Mouse (Mus musculus): ENCODE data around the gene Ccdc51. TPM values are rescaled to one million over a fixed set of nuclear protein-coding genes. Genes with fewer than 3 reads are reported as not detected.
"Not testable (repeated sequence)": the region's sequence is repeated elsewhere in the genome, so short reads cannot be mapped to it uniquely, and the experiment has no call there.

Ccdc51 gene
- total RNA-seq, 2 experiments from 2014 or later: 15.7 to 19.4 TPM

GRCm38 (mm10) chr9:109123266-109123665, 41.0 kb downstream of the Ccdc51 start:
- no peak for DNase-seq

GRCm38 (mm10) chr9:109124164-109124563, 41.9 kb downstream of the Ccdc51 start:
- DNase-seq: no peak

- no peak for DNase-seq
Observed at GRCm38 (mm10) chr9:109125043-109125442, 42.8 kb downstream of the Ccdc51 start.

GRCm38 (mm10) chr9:109125481-109125880, 43.2 kb downstream of the Ccdc51 start:
- no peak for DNase-seq

GRCm38 (mm10) chr9:109127076-109127475, 44.8 kb downstream of the Ccdc51 start:
- no peak for DNase-seq

GRCm38 (mm10) chr9:109128211-109128610, 45.9 kb downstream of the Ccdc51 start:
- peak; percentile 72 for DNase-seq

GRCm38 (mm10) chr9:109130076-109130475, 47.8 kb downstream of the Ccdc51 start:
- no peak for DNase-seq

- not testable (repeated sequence) for DNase-seq
Observed at GRCm38 (mm10) chr9:109140414-109140813, 58.1 kb downstream of the Ccdc51 start.

Other genes with a start within 250 kb of the Ccdc51 start
- 10 to 100 TPM in 1 of 2 experiments, 1 to 10 TPM in 1; 9.8 to 13.8 TPM for gene Slc26a6, start 229.2 kb upstream of the Ccdc51 start, total RNA-seq (2021)
- not detected for gene Tmem89, start 167.9 kb upstream of the Ccdc51 start, total RNA-seq (2021)
- gene Uqcrc1, start 145.9 kb upstream of the Ccdc51 start, total RNA-seq (2021): 1,000 to 10,000 TPM; 1,423 to 1,562 TPM
- gene Col7a1, start 128.9 kb upstream of the Ccdc51 start, total RNA-seq (2021): 1 to 10 TPM; 3.7 TPM
- under 1 TPM; 0.33 to 0.39 TPM for gene Ucn2, start 96.5 kb upstream of the Ccdc51 start, total RNA-seq (2021)
- 1 to 10 TPM; 3.2 to 8.1 TPM for gene Pfkfb4, start 90.7 kb upstream of the Ccdc51 start, total RNA-seq (2021)
- gene Shisa5, start 43.9 kb upstream of the Ccdc51 start, total RNA-seq (2021): 100 to 1,000 TPM; 107 to 113 TPM
- 10 to 100 TPM; 14.0 to 15.9 TPM for gene Trex1, start 22.8 kb upstream of the Ccdc51 start, total RNA-seq (2021)
- gene Atrip, start 8.4 kb upstream of the Ccdc51 start, total RNA-seq (2021): 10 to 100 TPM; 13.8 to 14.2 TPM
- 100 to 1,000 TPM; 336 to 351 TPM for gene Tma7, start 94 bp downstream of the Ccdc51 start, total RNA-seq (2021)
- 10 to 100 TPM; 46.9 to 69.6 TPM for gene Plxnb1, start 12.9 kb downstream of the Ccdc51 start, total RNA-seq (2021)
- gene Fbxw21, start 79.5 kb downstream of the Ccdc51 start, total RNA-seq (2021): not detected
- gene Fbxw13, start 113.5 kb downstream of the Ccdc51 start, total RNA-seq (2021): not detected
- gene Fbxw20, start 152.3 kb downstream of the Ccdc51 start, total RNA-seq (2021): not detected
- gene Fbxw14, start 205.2 kb downstream of the Ccdc51 start, total RNA-seq (2021): not detected